Mouse (Mus musculus) Muller cell, postnatal 12 days (primary cell): ENCODE data around the gene Ifi211.
"Not testable (repeated sequence)": the region's sequence is repeated elsewhere in the genome, so short reads cannot be mapped to it uniquely, and the experiment has no call there.

Experiments used
- DNase-seq: peaks from one replicate; pipeline ENCODE4 v3.0.0-alpha.2; 2015; ENCODE audit errors: inconsistent ontology term

The Ifi211 gene

DNA sequence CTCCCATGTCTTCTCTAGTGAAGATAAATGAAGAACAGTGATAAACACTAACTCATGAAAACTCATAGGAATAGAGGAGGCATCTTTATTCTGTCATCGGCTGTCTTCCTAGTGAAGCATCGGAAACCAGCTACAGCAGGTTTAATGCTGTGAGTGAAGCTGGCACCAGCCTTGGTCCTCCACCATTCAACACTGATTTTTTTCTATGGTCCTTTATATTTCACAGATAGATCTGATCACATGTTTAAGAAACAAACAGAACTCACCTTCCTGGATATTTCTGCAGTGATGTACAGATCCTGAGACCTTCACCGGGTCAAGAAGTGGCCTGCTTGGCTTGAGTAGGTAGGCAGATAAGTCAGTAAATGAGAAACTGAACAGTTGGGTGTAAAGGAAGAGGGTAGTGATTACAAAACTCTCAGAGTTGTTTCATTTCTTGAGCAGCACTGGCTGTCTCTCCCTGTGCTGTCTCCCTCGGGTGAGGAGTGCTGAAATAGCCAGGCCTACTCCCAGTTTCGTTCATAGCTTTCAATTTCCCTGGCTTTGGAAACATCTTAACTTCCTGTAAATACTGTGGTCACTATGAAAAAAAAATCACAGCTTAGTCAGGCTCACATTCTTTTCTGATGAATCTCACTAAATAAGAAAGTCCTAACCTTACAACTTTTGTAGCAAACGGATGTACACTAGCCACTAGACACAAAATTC, at the start of gene Ifi211:
Gene Ifi211 (minus strand): TSS at position 499 of the 708 bp plus-strand sequence.
- peak; percentile 73 for DNase-seq

DNA sequence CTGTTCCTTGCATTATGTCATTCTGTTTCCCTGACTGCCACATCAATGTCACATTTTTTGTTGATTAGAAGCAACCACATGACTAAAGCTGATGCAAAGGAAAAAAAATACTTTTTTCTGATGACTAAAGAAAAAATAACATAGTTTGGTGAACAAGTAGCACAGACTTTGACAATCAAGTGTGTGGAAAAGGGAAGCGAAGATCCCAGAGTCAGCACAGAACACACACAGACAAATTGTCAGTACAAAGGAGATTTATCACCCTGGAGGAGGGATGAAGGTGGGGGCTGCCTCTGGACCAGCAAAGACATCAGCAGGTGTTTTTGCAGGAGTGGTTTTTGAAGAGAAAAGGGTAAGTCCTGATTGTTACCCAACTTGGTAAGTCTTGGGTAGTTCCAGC, 48.6 kb upstream of the Ifi211 start:
- not testable (repeated sequence) for DNase-seq

DNA sequence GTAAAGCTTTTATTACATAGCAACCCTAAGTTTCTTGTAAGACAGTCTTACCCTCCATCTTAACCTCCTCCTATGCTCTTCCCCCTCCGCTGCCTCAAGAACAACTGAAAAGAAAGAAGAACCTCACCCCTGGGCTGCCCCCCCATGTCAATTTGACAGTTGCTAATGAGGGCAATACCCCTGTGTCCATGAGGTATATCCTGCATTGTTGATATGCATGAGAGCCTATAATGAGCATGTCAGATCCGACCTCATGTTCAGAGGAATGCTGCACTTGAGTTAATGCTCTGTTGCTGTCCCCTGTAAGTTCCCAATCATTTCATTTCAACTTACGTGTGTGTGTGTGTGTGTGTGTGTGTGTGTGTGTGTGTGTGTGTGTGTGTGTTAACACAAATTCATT, 47.2 kb upstream of the Ifi211 start:
- not testable (repeated sequence) for DNase-seq

DNA sequence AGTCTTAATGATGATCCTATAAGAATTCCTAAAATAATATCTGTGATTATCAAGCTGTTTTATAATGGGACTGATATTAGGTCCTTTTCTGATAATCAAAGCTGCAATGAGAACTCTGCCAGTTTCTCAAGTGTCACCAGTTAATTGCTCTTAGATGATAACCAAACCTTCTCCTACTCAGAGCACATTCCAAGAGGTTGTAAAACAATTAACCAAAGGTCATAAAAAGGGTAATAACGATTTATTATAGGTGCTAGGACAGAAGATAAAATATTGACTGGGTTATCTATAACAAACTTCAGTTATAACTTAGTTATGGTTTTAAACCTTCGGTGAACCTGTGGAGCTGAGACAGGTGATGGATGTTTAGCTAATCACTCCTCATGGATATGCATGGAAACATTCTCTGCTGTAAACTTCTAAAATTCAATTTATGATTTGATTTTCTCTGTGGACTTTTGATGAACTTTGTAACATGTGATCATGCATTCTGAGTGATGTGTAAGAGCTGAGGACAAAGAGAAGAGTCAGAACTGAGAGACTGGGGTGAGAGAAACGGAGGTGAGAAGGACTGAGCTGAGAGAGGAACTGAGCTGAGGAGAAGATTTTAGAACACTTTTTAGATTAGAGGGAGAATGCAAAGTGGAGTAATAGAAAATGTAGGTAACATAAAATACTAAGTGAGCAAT, 43.1 kb upstream of the Ifi211 start:
- DNase-seq: not testable (repeated sequence)

DNA sequence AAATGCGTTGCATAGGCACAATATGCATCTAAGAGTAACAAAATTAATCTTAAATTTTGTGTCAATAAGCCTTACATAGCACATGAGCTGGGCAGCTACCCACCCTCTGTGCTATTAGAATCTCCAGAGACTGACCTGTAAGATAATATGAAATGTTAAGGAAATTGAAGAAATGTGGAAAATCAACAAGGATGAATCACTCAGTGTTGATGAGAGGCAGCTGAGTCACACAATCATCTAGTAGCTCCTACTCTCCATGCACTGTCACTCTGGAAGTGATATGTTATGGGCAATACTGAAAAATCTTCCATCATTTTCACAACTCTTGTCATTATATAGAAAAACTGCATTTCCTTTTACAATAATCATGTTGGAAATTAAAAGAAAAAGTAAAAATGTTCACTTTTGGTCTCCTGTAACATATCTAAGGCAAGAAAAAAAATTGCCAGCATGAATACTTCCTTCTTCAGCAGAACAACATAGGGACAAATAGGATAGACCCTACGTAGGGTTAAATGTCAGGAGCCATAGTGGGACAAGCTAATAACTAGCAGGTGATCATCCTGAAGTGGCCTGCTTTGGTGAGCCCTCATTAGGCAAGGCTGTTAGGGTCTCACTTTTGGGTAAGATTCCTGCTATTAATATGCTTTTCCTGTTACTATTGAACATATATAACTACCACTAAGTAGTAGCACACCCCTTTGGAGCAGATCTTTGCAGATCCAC, 42.4 kb upstream of the Ifi211 start:
- DNase-seq: no peak

DNA sequence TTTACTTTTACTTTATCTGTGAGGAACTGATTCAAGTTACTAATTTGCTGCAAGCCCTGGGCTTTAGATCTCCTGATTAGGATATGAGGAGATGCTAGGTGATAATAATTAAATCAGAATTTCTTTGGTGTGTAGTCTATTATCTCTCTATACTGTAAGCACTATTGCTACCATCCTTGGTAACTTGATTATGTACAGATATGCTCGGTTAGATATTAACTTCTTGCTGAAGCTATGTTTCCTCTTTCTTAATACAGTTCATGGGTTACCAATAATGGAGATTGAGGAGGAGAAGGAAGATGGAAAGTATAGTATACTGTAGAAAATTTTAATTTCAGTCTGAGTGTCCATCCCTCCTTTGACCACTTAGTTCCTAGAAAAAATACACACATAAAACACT, 40.7 kb upstream of the Ifi211 start:
- no peak for DNase-seq

DNA sequence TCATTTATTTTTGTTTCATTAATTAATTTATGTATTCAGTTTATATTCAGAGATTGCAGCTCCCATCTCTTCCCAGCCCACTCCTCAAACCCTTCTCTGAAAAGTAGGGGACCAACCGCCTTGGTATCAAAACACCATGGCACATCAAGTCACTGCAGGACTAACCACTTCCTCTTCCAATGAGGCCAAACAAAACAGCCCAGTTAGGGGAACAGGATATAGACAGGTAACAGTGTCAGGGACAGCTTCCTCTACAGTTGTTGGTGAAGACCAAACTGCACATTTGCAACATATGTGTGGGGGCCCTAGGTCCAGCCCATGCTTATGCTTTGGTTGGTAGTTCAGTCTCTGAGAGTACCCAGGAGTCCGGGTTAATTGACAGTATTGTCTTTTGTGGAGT, 36.2 kb upstream of the Ifi211 start:
- DNase-seq: not testable (repeated sequence)

DNA sequence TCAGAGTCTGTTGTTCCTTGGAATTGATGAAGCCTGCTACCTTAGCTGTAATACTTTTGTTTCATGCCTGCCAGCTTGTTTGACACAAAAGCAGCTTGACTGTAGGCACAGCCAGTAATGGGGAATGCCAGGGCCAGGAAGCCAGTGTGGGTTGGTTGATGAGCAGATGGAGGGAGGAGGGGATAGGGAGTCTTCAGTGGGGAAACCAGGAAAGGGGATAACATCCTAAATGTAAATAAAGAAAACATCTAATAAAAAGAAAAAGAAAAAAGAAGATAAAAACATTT, 29.9 kb upstream of the Ifi211 start:
- peak; percentile 34 for DNase-seq

DNA sequence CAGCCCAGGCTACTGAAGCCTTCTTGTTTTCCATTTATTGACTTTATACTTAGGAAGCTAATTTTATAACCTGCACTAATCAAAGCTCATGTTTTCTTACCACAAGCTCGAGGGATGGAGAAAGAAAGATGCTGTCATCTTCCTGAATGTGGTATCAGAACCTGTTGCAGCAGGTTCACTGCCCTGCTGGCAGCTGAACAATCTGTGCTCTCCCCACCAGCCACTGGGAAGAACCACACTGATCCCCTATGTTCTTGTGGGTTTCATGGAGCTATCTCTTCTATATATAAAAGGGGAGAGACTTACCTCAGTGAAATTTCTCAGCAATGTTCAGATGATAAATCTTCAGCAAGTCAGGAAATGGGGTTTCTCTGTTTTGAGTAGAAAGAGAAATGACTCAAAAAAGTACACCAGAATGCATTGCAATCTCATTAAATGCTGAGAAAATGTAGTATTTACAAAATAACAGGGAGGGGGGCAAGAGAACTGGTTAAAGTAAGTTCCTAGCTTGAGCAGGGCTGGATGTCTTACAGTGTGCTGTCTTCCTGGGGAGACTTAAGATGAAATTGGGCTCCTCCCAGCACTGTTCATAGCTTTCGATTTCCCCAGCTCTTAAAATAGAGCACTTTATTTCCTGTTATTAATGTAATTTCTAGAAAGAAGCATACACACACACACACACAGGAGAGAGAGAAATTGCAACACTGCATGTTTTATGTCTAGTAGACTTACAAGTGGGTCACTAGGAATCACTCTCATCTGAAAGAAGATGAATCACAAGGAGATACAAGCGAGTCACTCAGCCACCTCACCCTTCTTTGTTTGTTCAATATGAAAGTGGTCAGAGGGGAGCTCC, 29.3 kb upstream of the Ifi211 start, which contains the start of the genes Mndal and Ifi203:
Gene Mndal (minus strand): TSS at position 568 of the 856 bp plus-strand sequence.
Gene Ifi203 (minus strand): TSS at position 749 of the 856 bp plus-strand sequence.
- DNase-seq: not testable (repeated sequence)

DNA sequence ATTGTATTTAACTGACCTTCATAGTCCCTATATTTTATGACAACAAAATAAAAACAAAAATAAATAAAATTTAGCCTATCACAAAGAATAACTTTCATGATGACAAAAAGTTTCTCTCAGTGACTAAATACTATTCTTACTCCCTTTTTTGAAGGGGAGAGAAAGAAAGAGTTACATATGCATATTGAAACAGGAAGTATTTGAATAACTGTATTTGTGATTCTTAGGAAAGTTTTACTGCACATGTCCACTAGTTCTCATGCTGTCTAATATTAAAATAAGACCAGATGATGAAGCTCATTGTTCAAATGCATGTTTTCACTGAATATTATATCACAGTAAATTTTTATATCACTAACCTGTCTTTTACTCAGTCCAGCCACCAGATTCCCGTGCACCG, 28.7 kb upstream of the Ifi211 start:
- DNase-seq: not testable (repeated sequence)

DNA sequence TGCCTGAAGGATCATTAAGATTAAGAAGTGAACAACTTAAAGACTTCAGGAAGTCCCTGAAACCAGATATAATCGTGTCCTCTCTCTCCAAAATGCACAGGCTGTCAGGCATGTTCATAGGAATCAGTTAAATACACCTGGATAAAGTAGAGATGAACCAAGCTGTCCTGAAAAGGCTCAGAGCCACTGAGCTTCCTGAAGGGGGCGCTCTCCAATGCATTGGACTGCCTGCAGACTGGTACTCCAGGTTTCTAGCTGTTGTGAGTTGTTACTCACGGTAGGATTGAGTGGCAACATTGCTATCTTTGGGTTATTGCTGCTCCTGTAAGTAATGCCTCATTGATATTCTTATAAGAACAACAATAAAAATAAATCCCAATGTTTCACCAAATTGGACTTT, 6.4 kb upstream of the Ifi211 start:
- DNase-seq: not testable (repeated sequence)

DNA sequence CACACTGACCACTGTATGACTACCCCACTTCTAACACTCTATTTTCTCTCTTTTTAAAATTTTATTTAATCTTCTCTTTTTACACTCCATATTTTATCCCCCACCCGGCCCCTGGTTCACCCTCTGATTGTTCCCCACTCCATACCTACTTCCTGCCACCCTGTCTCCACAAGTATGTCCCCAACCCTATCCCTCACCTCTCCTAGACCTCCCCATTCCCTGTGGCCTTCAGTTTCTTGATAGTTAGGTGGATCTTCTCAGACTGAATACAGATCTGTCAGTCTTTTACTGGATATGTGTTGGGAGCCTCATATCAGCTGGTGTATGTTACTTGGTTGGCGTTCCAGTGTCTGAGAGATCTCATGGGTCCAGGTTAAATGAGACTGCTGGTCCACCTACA, 1.7 kb upstream of the Ifi211 start:
- DNase-seq: no peak

DNA sequence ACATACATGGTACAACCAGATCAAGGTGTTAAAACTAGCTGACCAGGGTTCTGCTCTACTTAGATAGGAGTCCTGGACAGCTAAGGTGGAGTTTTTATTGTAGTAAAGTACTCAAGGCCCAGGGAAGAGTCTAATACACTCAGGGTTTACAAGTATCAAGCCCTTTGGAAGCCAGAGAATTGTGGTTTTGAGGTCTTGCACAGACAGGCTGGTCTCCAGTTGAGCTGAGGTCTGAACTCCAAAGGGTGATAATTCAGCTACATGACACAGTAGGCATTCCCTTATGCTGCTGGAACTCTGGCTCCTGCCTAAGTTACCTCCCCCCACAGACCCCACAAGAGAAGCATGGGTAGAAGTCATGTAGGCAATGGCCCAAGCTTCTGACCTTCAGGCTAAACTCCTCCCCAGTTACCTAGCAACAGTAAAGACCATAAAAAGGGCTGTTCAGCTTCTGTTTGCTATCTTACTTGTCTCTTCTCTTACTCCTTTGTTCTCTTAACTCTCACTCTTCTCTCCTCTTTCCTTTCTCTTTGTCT, 478 bp upstream of the Ifi211 start:
- peak; percentile 55 for DNase-seq

DNA sequence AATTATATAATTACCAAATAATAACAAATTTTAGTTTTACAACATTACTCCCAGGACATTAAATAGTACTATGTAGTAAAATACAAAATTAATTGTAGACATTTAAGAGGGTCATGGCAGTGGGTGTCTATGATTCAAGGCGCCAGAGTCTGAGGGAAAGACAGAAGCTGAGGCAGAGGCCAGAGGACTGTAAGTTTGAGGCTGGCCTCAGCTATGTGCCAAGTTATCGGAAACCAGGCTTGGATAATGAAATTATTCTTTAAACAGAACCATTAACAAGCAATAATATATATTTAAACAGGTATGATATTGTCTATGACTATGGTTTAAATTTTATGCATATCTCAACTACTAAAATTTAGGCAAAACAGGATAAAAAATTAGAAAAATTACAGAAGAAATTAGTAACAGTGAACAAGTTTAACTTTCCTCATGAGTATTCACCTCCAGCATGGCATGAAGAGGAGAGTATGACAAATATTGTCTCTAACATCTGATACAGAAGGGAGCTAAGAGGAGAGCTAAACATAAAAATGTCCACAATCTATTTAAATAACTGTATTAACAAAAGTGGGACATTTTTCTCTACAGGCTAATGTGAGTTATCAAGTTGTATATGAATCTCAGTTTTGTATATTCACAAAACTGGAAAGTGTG, 910 bp downstream of the Ifi211 start:
- DNase-seq: no peak

DNA sequence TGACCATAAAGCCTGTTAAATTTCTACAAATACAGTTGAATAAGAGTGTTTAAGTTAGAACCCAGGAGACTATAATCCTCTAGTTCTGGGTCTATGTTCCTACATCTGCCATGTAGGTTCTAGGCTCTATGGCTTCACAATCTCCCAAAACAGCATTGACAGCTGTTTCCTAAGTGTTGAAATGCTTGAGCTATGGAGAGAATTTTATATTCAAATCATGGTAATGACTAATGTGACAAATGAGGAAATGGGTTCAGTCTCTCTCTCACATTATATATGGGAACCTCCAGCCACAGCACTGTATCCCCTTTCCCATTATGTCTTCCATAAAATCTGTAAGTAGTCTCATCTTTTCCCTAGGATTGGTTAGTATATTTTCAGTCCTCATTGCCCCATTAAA, 4.5 kb downstream of the Ifi211 start:
- not testable (repeated sequence) for DNase-seq

DNA sequence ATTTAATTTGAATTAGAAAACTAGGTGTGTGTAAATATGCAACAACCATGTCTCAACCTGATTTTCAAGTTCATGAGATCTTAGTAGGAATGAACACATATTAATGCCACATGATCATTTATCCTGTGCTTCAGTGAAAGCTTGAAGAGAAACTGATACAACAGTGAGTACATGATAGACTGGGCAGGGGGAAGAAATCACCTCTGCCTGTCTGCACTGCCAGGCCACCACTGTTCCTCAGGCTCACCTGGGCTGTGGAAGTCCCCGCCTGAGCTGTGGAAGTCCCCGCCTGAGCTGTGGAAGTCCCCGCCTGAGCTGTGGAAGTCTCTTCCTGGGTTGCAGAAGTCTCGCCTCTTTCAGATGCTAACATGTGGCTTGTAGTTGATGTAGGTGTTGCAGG, 7.0 kb downstream of the Ifi211 start:
- DNase-seq: not testable (repeated sequence)

DNA sequence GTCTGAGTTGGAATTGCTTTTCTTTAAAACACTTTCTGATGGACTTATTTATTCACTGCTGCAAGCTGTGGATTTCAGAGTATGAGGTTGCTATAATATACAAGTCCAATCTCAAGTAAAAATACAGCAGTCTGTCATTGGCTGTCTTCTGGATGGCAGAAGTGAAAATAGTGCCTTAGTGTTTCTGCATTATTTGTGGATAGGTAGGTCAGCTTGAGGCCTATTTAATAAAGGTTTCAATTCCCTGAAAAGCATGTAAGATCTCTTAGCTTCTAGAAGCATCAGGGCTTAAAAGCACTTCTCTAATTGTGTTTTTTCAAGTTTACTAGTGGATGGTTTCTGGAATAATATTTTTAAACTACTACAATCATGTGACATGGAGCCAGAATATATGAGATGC, 23.1 kb downstream of the Ifi211 start:
- DNase-seq: not testable (repeated sequence)

DNA sequence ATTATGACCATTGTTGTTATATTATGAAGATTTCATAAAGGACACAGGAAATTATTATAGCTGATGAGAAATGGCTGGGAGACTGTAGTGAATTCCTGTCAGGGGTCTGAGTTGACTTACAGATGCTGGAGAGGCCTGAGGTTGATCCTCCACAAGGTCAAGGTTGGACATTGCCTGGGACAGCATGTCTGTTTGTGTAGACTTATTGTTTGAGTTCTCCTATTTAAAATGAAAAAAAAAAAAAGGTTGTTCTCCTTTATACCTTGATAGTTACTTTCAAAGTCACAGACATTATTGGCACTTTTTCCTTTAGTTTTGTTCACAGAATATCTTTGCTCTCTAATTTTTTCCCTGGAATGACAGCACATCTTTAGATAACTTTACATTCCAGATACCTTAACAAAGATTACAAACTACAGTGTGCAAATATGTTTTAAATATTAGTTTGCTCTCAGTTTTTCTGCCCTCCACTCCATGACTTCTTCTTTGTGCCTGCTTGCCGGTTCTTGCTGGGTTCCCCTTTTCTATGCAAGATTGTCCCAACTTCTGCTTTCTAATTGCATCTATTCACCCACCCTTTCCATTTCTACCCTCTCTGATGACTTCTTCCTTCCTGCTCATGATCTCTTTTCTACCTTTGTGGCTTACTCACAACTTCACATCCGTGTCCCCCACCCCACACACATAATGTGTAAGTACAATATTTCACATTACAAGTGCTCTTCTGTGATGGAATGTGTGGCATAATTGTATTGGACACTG, 25.6 kb downstream of the Ifi211 start:
- not testable (repeated sequence) for DNase-seq

DNA sequence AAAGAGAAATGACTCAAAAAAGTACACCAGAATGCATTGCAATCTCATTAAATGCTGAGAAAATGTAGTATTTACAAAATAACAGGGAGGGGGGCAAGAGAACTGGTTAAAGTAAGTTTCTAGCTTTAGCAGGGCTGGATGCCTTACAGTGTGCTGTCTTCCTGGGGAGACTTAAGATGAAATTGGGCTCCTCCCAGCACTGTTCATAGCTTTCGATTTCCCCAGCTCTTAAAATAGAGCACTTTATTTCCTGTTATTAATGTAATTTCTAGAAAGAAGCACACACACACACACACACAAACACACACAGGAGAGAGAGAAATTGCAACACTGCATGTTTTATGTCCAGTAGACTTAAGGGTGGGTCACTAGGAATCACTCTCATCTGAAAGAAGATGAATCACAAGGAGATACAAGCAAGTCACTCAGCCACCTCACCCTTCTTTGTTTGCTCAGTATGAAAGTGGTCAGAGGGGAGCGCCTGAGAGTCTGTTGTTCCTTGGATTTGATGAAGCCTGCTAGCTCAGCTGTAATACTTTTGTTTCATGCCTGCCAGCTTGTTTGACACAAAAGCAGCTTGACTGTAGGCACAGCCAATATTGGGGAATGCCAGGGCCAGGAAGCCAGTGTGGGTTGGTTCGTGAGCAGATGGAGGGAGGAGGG, 32.7 kb downstream of the Ifi211 start:
- DNase-seq: peak; percentile 54
